Mouse (Mus musculus): ENCODE data around the gene Gimap9. TPM values are rescaled to one million over a fixed set of nuclear protein-coding genes. Genes with fewer than 3 reads are reported as not detected.

Gimap9 gene
- total RNA-seq, 1 experiment: 3.4 TPM

GRCm38 (mm10) chr6:48700251-48701075, 24.5 kb downstream of the Gimap9 start:
- no peaks in the 10 kb centered on the region for H3K4me1 ChIP-seq (ENCODE audit: control insufficient read depth in 2 of 2, insufficient read depth in 2 of 2, low read length in 2 of 2, poor library complexity in 1 of 2)
- H3K36me3 ChIP-seq (ENCODE audit: control insufficient read depth, insufficient read depth, low read length, poor library complexity, severe bottlenecking): no peaks in the 10 kb centered on the region
- in situ Hi-C loops (cut with MboI; ENCODE audit: low sequenced_read_pairs in 2 of 2, unreplicated experiment in 2 of 2): no loop called here
- no peak overlapping the region for H3K27ac ChIP-seq (ENCODE audit: insufficient read depth, low read depth, low read length, poor library complexity, severe bottlenecking)
- H3K9me3 ChIP-seq (ENCODE audit: control insufficient read depth, insufficient read depth, low read depth, low read length): no peaks in the 10 kb centered on the region
- DNase-seq (ENCODE audit: low read depth, low spot score): no peak
- TF ChIP-seq MAFK (IDR thresholded peaks at IDR 0.05; ENCODE audit: insufficient read depth, low read depth, low read length) (no peak), ZNF384 (IDR thresholded peaks at IDR 0.05; ENCODE audit: low read depth, low read length) (no peak), ZC3H11A (IDR thresholded peaks at IDR 0.05; ENCODE audit: borderline replicate concordance, low read depth, low read length) (no peak), HCFC1 (IDR thresholded peaks at IDR 0.05; ENCODE audit: borderline replicate concordance, insufficient read depth, low read length) (no peak), CHD2 (IDR thresholded peaks at IDR 0.05; ENCODE audit: low read depth, low read length) (no peak)
- no peak overlapping the region for H3K9ac ChIP-seq (ENCODE audit: insufficient read depth, low read depth, low read length, poor library complexity, severe bottlenecking)
- no peak overlapping the region for H3K4me3 ChIP-seq (ENCODE audit: insufficient read depth in 1 of 2, low read depth in 1 of 2, low read length in 2 of 2, poor library complexity in 1 of 2, severe bottlenecking in 1 of 2)

GRCm38 (mm10) chr6:48702146-48702545, 26.2 kb downstream of the Gimap9 start:
- in situ Hi-C loops (cut with MboI; ENCODE audit: low sequenced_read_pairs in 2 of 2, unreplicated experiment in 2 of 2): no loop called here
- Histone ChIP-seq H3K9ac (ENCODE audit: insufficient read depth, low read depth, low read length, poor library complexity, severe bottlenecking) (no peak overlapping the region), H3K36me3 (ENCODE audit: control insufficient read depth, insufficient read depth, low read length, poor library complexity, severe bottlenecking) (no peaks in the 10 kb centered on the region), H3K4me1 (ENCODE audit: control insufficient read depth in 2 of 2, insufficient read depth in 2 of 2, low read length in 2 of 2, poor library complexity in 1 of 2) (no peaks in the 10 kb centered on the region), H3K4me3 (ENCODE audit: insufficient read depth in 1 of 2, low read depth in 1 of 2, low read length in 2 of 2, poor library complexity in 1 of 2, severe bottlenecking in 1 of 2) (no peak overlapping the region), H3K9me3 (ENCODE audit: control insufficient read depth, insufficient read depth, low read depth, low read length) (no peaks in the 10 kb centered on the region), H3K27ac (ENCODE audit: insufficient read depth, low read depth, low read length, poor library complexity, severe bottlenecking) (no peak overlapping the region)
- DNase-seq (ENCODE audit: low read depth, low spot score): no peak
- TF ChIP-seq CHD2 (IDR thresholded peaks at IDR 0.05; ENCODE audit: low read depth, low read length): no peak

DNA sequence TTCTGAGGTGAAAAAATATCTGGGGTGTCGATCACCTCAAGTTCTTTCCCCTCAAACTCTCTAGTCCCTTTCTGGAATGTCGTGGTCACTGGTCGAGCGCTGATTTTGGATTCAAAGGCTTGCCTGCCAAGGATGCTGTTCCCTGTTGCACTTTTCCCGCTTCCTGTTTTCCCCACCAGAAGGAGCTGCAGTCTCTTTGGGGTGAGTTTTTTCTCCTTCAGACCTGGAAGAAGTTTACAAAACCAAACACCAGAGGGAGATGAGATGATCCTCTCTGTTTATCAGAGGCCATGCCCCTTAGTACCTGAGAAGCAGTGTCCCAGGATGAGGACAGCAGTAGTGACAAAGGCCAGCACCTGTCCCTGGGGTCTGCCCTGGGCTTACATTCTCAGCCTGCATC, 26.7 kb downstream of the Gimap9 start:
- Histone ChIP-seq H3K27ac (ENCODE audit: insufficient read depth, low read depth, low read length, poor library complexity, severe bottlenecking) (no peak overlapping the region), H3K9me3 (ENCODE audit: control insufficient read depth, insufficient read depth, low read depth, low read length) (no peaks in the 10 kb centered on the region), H3K4me1 (ENCODE audit: control insufficient read depth in 2 of 2, insufficient read depth in 2 of 2, low read length in 2 of 2, poor library complexity in 1 of 2) (no peaks in the 10 kb centered on the region), H3K4me3 (ENCODE audit: insufficient read depth in 1 of 2, low read depth in 1 of 2, low read length in 2 of 2, poor library complexity in 1 of 2, severe bottlenecking in 1 of 2) (no peak overlapping the region), H3K9ac (ENCODE audit: insufficient read depth, low read depth, low read length, poor library complexity, severe bottlenecking) (no peak overlapping the region), H3K36me3 (ENCODE audit: control insufficient read depth, insufficient read depth, low read length, poor library complexity, severe bottlenecking) (no peaks in the 10 kb centered on the region)
- TF ChIP-seq HCFC1 (IDR thresholded peaks at IDR 0.05; ENCODE audit: borderline replicate concordance, insufficient read depth, low read length) (no peak), ZC3H11A (IDR thresholded peaks at IDR 0.05; ENCODE audit: borderline replicate concordance, low read depth, low read length) (no peak), ZNF384 (IDR thresholded peaks at IDR 0.05; ENCODE audit: low read depth, low read length) (no peak), CHD2 (IDR thresholded peaks at IDR 0.05; ENCODE audit: low read depth, low read length) (no peak), MAFK (IDR thresholded peaks at IDR 0.05; ENCODE audit: insufficient read depth, low read depth, low read length) (no peak)
- DNase-seq (ENCODE audit: low read depth, low spot score): no peak
- in situ Hi-C loops (cut with MboI; ENCODE audit: low sequenced_read_pairs in 2 of 2, unreplicated experiment in 2 of 2): no loop called here

GRCm38 (mm10) chr6:48704146-48704545, 28.2 kb downstream of the Gimap9 start:
- no peak for TF ChIP-seq CHD2 (IDR thresholded peaks at IDR 0.05; ENCODE audit: low read depth, low read length)
- Histone ChIP-seq H3K9me3 (ENCODE audit: control insufficient read depth, insufficient read depth, low read depth, low read length) (no peaks in the 10 kb centered on the region), H3K9ac (ENCODE audit: insufficient read depth, low read depth, low read length, poor library complexity, severe bottlenecking) (no peak overlapping the region), H3K27ac (ENCODE audit: insufficient read depth, low read depth, low read length, poor library complexity, severe bottlenecking) (no peak overlapping the region), H3K4me3 (ENCODE audit: insufficient read depth in 1 of 2, low read depth in 1 of 2, low read length in 2 of 2, poor library complexity in 1 of 2, severe bottlenecking in 1 of 2) (no peak overlapping the region), H3K4me1 (ENCODE audit: control insufficient read depth in 2 of 2, insufficient read depth in 2 of 2, low read length in 2 of 2, poor library complexity in 1 of 2) (no peaks in the 10 kb centered on the region), H3K36me3 (ENCODE audit: control insufficient read depth, insufficient read depth, low read length, poor library complexity, severe bottlenecking) (no peaks in the 10 kb centered on the region)
- in situ Hi-C loops (cut with MboI; ENCODE audit: low sequenced_read_pairs in 2 of 2, unreplicated experiment in 2 of 2): no loop called here
- no peak for DNase-seq (ENCODE audit: low read depth, low spot score)

DNA sequence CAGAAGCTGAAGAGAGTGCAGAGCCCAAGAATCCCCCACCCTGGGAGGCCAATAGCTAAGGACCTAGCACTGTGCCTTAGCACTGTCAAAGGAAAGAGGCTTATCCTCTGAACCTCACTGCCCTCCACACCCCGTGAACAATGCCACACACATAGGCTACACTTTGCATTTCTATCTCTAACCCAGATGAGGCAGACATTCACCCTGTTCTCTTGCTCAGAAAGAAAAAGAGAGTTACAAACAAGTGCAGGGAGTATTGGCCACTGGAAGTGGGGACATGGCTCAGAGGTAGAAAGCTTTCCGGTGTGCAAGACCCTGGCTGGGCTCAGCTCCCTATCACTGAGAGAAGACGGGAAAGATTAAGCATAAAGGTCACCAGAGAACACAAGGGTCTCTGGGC, 30.2 kb downstream of the Gimap9 start:
- no peaks in the 10 kb centered on the region for H3K9me3 ChIP-seq (ENCODE audit: control insufficient read depth, insufficient read depth, low read depth, low read length)
- no peak overlapping the region for H3K4me3 ChIP-seq (ENCODE audit: insufficient read depth in 1 of 2, low read depth in 1 of 2, low read length in 2 of 2, poor library complexity in 1 of 2, severe bottlenecking in 1 of 2)
- DNase-seq (ENCODE audit: low read depth, low spot score): no peak
- in situ Hi-C loops (cut with MboI; ENCODE audit: low sequenced_read_pairs in 2 of 2, unreplicated experiment in 2 of 2): no loop called here
- H3K27ac ChIP-seq (ENCODE audit: insufficient read depth, low read depth, low read length, poor library complexity, severe bottlenecking): no peak overlapping the region
- TF ChIP-seq ZNF384 (IDR thresholded peaks at IDR 0.05; ENCODE audit: low read depth, low read length) (no peak), MAFK (IDR thresholded peaks at IDR 0.05; ENCODE audit: insufficient read depth, low read depth, low read length) (no peak), HCFC1 (IDR thresholded peaks at IDR 0.05; ENCODE audit: borderline replicate concordance, insufficient read depth, low read length) (no peak), ZC3H11A (IDR thresholded peaks at IDR 0.05; ENCODE audit: borderline replicate concordance, low read depth, low read length) (no peak), CHD2 (IDR thresholded peaks at IDR 0.05; ENCODE audit: low read depth, low read length) (no peak)
- no peaks in the 10 kb centered on the region for H3K36me3 ChIP-seq (ENCODE audit: control insufficient read depth, insufficient read depth, low read length, poor library complexity, severe bottlenecking)
- H3K4me1 ChIP-seq (ENCODE audit: control insufficient read depth in 2 of 2, insufficient read depth in 2 of 2, low read length in 2 of 2, poor library complexity in 1 of 2): no peaks in the 10 kb centered on the region
- H3K9ac ChIP-seq (ENCODE audit: insufficient read depth, low read depth, low read length, poor library complexity, severe bottlenecking): no peak overlapping the region
